24 mouse cellular contexts compared by ENCODE assay signal in genomic region chr3:98087551-98087950, GRCm38 (mm10).
DNase-seq lines count a peak whose midpoint lies in the region; ATAC-seq and TF ChIP-seq lines count a peak whose summit lies in the region.
"Had no signal": no experiment of that assay in that cellular context is flagged by ENCODE, and none has a peak within 500 bp of the region (broad histone marks: within the 10 kb centered on the region; RNA-seq: fewer than 3 reads in every experiment).

No protein-coding gene starts in this region.

- peaks cover 33 to 51% of the 10 kb centered on the region in 2 experiments for H3K4me1 ChIP-seq in MEL (ENCODE audit: control insufficient read depth in 1 of 2, insufficient read depth in 2 of 2, low read length in 2 of 2)
- H3K4me1 ChIP-seq in bone marrow macrophage, adult 2 months (ENCODE audit: control insufficient read depth, insufficient read depth, low read length): peaks cover 37% of the 10 kb centered on the region
- peaks cover 64% of the 10 kb centered on the region for H3K4me1 ChIP-seq in limb, embryonic 10.5 days
- peaks cover 2% of the 10 kb centered on the region; the same call in 1 of the 2 replicates for H3K4me1 ChIP-seq in hindbrain, embryonic 11.5 days (replicated peaks; ENCODE audit: control insufficient read depth, insufficient read depth, low read length)

- ATAC-seq in hindbrain, embryonic 11.5 days (ENCODE audit: low FRiP score): no peak
- ATAC-seq: forebrain, postnatal 0 days had no signal

- H3K9ac ChIP-seq in MEL (ENCODE audit: control insufficient read depth, low read depth, low read length, poor library complexity, severe bottlenecking): no peak overlapping the region
- H3K9ac ChIP-seq in hindbrain, embryonic 11.5 days (ENCODE audit: low read depth, low read length): no peak overlapping the region
- H3K9ac ChIP-seq: embryonic facial prominence, embryonic 15.5 days; forebrain, postnatal 0 days; heart, embryonic 12.5 days; hindbrain, embryonic 15.5 days had no signal

- TF ChIP-seq POLR2A in MEL (IDR thresholded peaks at IDR 0.05; ENCODE audit: control insufficient read depth in 1 of 2, insufficient read depth in 1 of 2, low read depth in 1 of 2, low read length in 2 of 2, poor library complexity in 1 of 2): no peak
- TF ChIP-seq POLR2A in bone marrow macrophage, adult 2 months (IDR thresholded peaks at IDR 0.05; ENCODE audit: borderline replicate concordance, low read depth, low read length): no peak

- H3K36me3 ChIP-seq in MEL (ENCODE audit: control insufficient read depth in 1 of 2, insufficient read depth in 2 of 2, low read length in 2 of 2): peaks cover 0 to 37% of the 10 kb centered on the region in 2 experiments
- H3K36me3 ChIP-seq in limb, embryonic 10.5 days: peaks cover 49% of the 10 kb centered on the region
- H3K36me3 ChIP-seq in hindbrain, embryonic 11.5 days (ENCODE audit: control insufficient read depth, insufficient read depth, low read length): no peaks in the 10 kb centered on the region
- H3K36me3 ChIP-seq: hindbrain, embryonic 15.5 days had no signal

- 95% methylated on average over 3 of the region's 3 CpGs for WGBS in limb, embryonic 10.5 days
- 94% methylated on average over 3 of the region's 3 CpGs for WGBS in hindbrain, embryonic 11.5 days

- no peaks in the 10 kb centered on the region for H3K9me3 ChIP-seq in MEL (replicated peaks; ENCODE audit: insufficient read depth, low read length)
- H3K9me3 ChIP-seq in limb, embryonic 10.5 days (replicated peaks): no peaks in the 10 kb centered on the region
- no peaks in the 10 kb centered on the region for H3K9me3 ChIP-seq in hindbrain, embryonic 11.5 days (ENCODE audit: control insufficient read depth, low read length)
- H3K9me3 ChIP-seq: embryonic facial prominence, embryonic 15.5 days; heart, embryonic 12.5 days; hindbrain, embryonic 10.5 days; hindbrain, embryonic 15.5 days had no signal

- H3K79me2 ChIP-seq in MEL (ENCODE audit: control insufficient read depth, insufficient read depth, low read length, poor library complexity): no peaks in the 10 kb centered on the region

- no peak for TF ChIP-seq CTCF in MEL (IDR thresholded peaks at IDR 0.05 in 2 of 3, conservative IDR thresholded peaks at IDR 0.05 in 1 of 3; ENCODE audit: control insufficient read depth in 1 of 3, insufficient read depth in 1 of 3, low read depth in 2 of 3, low read length in 3 of 3, poor library complexity in 1 of 3, severe bottlenecking in 1 of 3)
- no peak for TF ChIP-seq CTCF in bone marrow macrophage, adult 2 months (IDR thresholded peaks at IDR 0.05; ENCODE audit: low read depth, low read length)

- no peaks in the 10 kb centered on the region for H3K27me3 ChIP-seq in MEL (ENCODE audit: control insufficient read depth in 1 of 2, insufficient read depth in 2 of 2, low read length in 2 of 2)
- H3K27me3 ChIP-seq in limb, embryonic 10.5 days (ENCODE audit: low read depth, poor library complexity, severe bottlenecking): no peaks in the 10 kb centered on the region
- no peaks in the 10 kb centered on the region for H3K27me3 ChIP-seq in hindbrain, embryonic 11.5 days (ENCODE audit: control insufficient read depth, insufficient read depth, low read length)
- H3K27me3 ChIP-seq: CH12.LX; embryonic facial prominence, embryonic 15.5 days; heart, embryonic 12.5 days; hindbrain, embryonic 15.5 days had no signal

- peak; percentile 74 for DNase-seq in heart, adult 11 months
- no peak for DNase-seq in heart, adult 8-10 months (ENCODE audit: low spot score)
- DNase-seq in MEL (ENCODE audit: low read depth, low spot score): peak; percentile 60
- DNase-seq in limb, embryonic 10.5 days (ENCODE audit: low spot score): no peak
- no peak for DNase-seq in liver
- no peak for DNase-seq in layer of hippocampus, postnatal 36 days
- no peak for DNase-seq in hindbrain, embryonic 11.5 days (ENCODE audit: low spot score)
- DNase-seq: adrenal gland, adult 8-10 months; adrenal gland, postnatal 36 days; cerebellum, adult 11 months; cerebellum, adult 8-10 months; cerebellum, postnatal 14 days; embryo, embryonic 11 days; forebrain, postnatal 0 days; gastrocnemius, postnatal 36 days; heart, adult 2 months; kidney, adult 18-20 months had no signal

- no peak overlapping the region for H3K4me2 ChIP-seq in hindbrain, embryonic 11.5 days (replicated peaks; ENCODE audit: low read depth, low read length)
- H3K4me2 ChIP-seq: embryonic facial prominence, embryonic 15.5 days; heart, embryonic 12.5 days; hindbrain, embryonic 15.5 days had no signal

- no peak overlapping the region for H3K4me3 ChIP-seq in MEL (ENCODE audit: control insufficient read depth in 1 of 2, insufficient read depth in 1 of 2, low read depth in 2 of 2, low read length in 2 of 2)
- no peak overlapping the region for H3K4me3 ChIP-seq in bone marrow macrophage, adult 2 months (ENCODE audit: insufficient read depth, low read length)
- no peak overlapping the region for H3K4me3 ChIP-seq in limb, embryonic 10.5 days
- H3K4me3 ChIP-seq in hindbrain, embryonic 11.5 days (ENCODE audit: low read depth, low read length): no peak overlapping the region
- H3K4me3 ChIP-seq: embryonic facial prominence, embryonic 15.5 days; erythroblast, embryonic 14.5 days; heart, adult 2 months; heart, embryonic 12.5 days; hindbrain, embryonic 10.5 days; hindbrain, embryonic 15.5 days had no signal

- no peak for TF ChIP-seq RAD21 in MEL (IDR thresholded peaks at IDR 0.05; ENCODE audit: low read depth, low read length)

- TF ChIP-seq EP300 in MEL (IDR thresholded peaks at IDR 0.05; ENCODE audit: low read depth in 1 of 2, low read length in 2 of 2): peak in 1 of 2 experiments; percentile 60; a peak in 1 of 4 replicates

- peak overlapping the region; percentile 20; the same call in 1 of the 2 replicates for H3K27ac ChIP-seq in MEL (ENCODE audit: control insufficient read depth, low read depth, low read length)
- H3K27ac ChIP-seq in bone marrow macrophage, adult 2 months (ENCODE audit: insufficient read depth, low read depth, low read length): peak overlapping the region; percentile 36
- peak overlapping the region; percentile 83; the same call in 1 of the 2 replicates for H3K27ac ChIP-seq in limb, embryonic 10.5 days
- no peak overlapping the region for H3K27ac ChIP-seq in hindbrain, embryonic 11.5 days (ENCODE audit: low read depth, low read length)
- H3K27ac ChIP-seq: heart, adult 2 months; hindbrain, embryonic 10.5 days; hindbrain, embryonic 15.5 days had no signal

TF ChIP-seq in MEL, 35 proteins besides CTCF, POLR2A, EP300 and RAD21:
- TF ChIP-seq NELFE (IDR thresholded peaks at IDR 0.05; ENCODE audit: low read depth, low read length) (no peak), ELF1 (IDR thresholded peaks at IDR 0.05; ENCODE audit: low read depth, low read length) (peak; percentile 39; the same call in 1 of the 2 replicates), CHD1 (IDR thresholded peaks at IDR 0.05; ENCODE audit: low read depth, low read length) (no peak)

Comparison
In these comparisons a context has a peak if more than half of its experiments do, and no peak if none do; other contexts are left out.
1. DNase-seq: peak in heart, adult 11 months (single experiment) and MEL (single experiment); none in heart, adult 8-10 months (single experiment), limb, embryonic 10.5 days (single experiment), liver (single experiment), layer of hippocampus, postnatal 36 days (0 of 2) and hindbrain, embryonic 11.5 days (single experiment).